Mouse (Mus musculus): ENCODE data around the gene Isg20. TPM values are rescaled to one million over a fixed set of nuclear protein-coding genes. Genes with fewer than 3 reads are reported as not detected.
A peak's percentile ranks its signal among the peaks of the same experiment; 100 is the strongest.

The Isg20 gene
- 25.3 and 35.0 TPM in 2 replicates for total RNA-seq (2015)
- 7.7 and 8.0 TPM in 2 replicates for total RNA-seq (2017)

DNA sequence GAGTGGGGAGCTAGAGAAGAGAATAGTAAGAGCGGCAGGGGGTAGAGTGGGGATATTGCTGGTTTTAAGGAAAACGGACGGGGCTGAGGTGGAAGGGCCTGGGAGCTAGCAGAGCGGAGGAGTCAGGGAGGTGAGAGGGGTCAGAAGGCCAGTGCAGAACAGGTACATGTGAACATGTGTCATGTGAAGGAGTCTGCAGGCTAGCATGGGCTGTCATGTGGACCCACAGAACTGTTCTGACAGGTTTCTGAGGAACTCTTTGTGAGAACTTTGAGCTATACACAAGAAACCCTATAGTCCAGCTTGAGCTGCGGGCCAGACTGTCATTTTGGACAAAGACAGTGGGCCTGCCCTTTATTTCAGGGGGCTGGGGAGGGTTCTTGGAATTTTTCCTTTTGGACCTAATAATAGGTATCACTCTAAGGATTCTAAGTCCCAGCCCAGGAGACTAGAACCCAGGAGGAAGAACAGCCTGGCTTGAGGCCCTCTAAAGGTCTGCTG lies at the start of gene Isg20:
Gene Isg20 (plus strand): TSS at position 451 of the 501 bp plus-strand sequence.
- ATAC-seq (replicated peaks; ENCODE audit: poor library complexity): no peak

GRCm38 (mm10) chr7:78863796-78864445 lies 49.3 kb upstream of the Isg20 start:
- ATAC-seq (replicated peaks; ENCODE audit: poor library complexity): peak; percentile 18; the same call in 1 of the 2 replicates

DNA sequence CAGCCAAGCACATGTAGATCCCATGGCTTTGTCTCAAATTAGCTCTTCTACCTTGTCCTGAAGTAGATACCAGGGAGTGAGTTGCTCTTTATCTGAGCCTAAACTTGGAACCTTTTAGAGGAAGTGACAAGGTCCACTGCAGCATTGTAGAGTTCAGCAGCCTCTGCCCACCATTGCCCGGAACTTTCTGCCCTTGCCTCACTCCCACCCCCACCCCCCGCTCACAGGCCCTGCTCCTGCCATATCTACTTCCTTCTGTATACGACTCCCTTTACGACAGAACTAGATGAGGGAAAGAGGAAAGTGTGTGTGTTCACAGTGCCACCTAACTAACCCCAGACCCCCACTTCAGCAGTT lies 48.8 kb upstream of the Isg20 start:
- peak; percentile 81 for ATAC-seq (replicated peaks; ENCODE audit: poor library complexity)

- no peak for ATAC-seq (replicated peaks; ENCODE audit: poor library complexity)
Observed at GRCm38 (mm10) chr7:78865212-78865949, 47.8 kb upstream of the Isg20 start.

- ATAC-seq (replicated peaks; ENCODE audit: poor library complexity): no peak
Observed at GRCm38 (mm10) chr7:78868731-78869130, 44.5 kb upstream of the Isg20 start.

DNA sequence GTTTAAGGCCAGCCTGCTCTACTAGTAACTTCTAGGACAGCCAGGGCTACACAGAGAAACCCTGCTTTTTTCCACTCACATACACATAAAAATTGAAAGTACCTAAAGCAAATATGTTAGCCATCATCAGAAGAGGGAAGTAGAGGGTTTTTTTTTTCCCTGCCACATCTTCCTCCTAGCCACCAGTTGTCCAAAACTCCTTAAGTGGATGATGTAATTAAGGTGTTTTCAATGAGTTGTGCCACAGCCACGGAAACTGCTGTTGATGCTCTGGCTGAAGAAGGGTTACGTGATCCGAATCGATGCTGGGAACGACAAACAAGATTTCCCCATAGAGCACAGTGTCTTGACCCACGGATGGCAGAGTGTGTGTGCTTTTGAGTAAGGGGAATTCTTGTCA lies 40.9 kb upstream of the Isg20 start:
- ATAC-seq (replicated peaks; ENCODE audit: poor library complexity): peak; percentile 82

DNA sequence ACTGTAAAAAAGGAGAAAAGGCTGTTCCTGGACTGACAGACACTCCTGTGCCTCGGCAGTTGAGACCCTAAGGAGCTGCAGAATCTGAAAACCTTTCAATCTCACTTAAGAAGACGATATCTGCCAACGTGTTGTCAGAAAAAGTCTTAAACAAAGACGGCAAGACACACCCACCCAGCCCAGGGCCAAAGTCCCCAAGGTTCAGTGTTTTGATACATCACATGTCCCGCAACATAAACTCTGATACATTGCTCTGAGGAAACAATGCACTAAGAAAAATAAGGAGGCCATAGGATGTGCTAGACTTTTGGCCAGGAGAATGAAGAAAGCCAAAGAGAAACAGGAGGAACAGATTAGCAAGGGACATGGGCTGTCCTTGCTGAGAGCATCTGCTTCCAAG lies 40.4 kb upstream of the Isg20 start:
- no peak for ATAC-seq (replicated peaks; ENCODE audit: poor library complexity)

DNA sequence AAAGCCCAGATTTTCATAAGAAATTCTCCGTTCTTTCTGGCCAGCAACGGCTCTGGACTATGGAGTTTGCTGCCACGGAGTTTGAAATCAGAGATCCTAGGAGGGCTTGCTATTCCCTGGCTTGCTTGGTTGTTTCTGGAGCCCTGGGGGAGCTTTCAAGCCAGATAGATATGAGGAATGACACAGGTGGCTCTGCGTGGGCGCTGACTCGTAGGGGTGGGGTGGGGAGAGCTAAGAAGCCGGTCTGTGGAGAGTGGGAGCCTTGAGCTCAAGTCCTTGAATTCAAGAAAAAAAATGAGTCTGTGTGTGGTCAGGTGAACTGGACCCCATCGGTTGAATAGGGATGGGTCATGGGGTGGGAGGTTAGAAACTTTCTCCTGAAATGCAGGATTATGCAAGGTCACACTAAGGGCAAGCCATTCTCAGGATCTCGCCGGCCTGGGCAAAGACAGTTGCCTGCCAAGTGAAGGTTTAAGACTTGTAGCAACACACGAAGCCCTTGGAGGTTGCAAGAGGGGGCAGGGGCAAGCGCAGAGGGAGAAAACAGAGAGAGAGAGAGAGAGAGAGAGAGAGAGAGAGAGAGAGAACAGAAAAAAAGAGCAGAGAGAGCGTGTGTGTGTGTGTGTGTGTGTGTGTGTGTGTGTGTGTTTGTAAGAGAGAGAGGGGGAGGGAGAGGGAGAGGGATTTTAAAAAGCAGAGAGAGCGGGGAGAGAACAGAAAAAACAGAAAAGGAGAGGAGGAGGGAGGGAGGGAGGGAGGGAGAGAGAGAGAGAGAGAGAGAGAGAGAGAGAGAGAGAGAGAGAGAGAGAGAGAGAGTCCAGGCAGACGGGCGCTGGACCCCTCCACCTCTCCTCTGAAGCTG lies 31.4 kb upstream of the Isg20 start:
- ATAC-seq (replicated peaks; ENCODE audit: poor library complexity): no peak

- no peak; the same call in 1 of the 2 replicates for ATAC-seq (replicated peaks; ENCODE audit: poor library complexity)
Observed at GRCm38 (mm10) chr7:78882469-78882837, 30.8 kb upstream of the Isg20 start.

- peak; percentile 35; the same call in 1 of the 2 replicates for ATAC-seq (replicated peaks; ENCODE audit: poor library complexity)
Observed at GRCm38 (mm10) chr7:78883016-78883725, 30.1 kb upstream of the Isg20 start.

GRCm38 (mm10) chr7:78883726-78884060 lies 29.5 kb upstream of the Isg20 start:
- ATAC-seq (replicated peaks; ENCODE audit: poor library complexity): no peak

GRCm38 (mm10) chr7:78884139-78884538 lies 29.1 kb upstream of the Isg20 start:
- no peak for ATAC-seq (replicated peaks; ENCODE audit: poor library complexity)

GRCm38 (mm10) chr7:78885404-78885803 lies 27.8 kb upstream of the Isg20 start:
- ATAC-seq (replicated peaks; ENCODE audit: poor library complexity): no peak

DNA sequence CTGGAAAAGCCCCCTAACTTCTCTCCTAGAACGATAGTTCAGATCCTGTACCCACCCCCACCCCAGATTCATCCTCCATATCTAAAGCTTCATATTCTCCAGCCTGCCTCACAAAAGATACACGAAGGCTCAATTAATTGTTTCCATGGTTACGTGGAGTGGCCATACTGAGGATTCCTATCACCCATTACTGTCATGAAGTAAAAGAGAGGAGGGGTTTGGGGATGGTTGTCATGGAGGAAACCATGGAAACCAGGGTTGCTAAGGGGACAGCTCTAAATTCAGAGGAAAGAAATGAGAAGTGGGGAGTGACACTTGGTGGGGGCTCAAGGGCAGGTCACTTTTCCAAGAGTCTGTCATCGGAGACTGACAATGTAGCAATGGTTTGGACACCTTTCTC lies 26.7 kb upstream of the Isg20 start:
- ATAC-seq (replicated peaks; ENCODE audit: poor library complexity): no peak

DNA sequence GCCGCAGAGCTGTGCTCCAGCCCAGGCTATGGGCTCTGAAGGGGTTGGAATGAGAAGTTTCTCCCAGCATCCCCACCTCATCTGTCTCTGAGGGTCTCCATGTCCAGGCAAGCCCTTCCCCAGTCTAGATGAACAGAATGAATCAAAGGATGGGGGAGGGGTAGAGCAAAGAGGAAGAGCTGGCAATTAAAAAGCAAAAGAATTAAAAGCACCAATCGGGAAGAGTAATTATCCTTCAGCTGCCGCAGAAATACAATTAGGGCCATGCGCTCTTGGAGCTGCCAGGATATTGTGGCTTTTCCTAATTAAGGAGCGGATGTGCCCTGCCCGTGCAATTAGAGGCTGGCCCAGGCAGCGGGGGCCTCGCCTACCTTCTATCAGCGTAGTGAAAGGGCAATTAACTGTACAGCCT lies 25.8 kb upstream of the Isg20 start:
- no peak for ATAC-seq (replicated peaks; ENCODE audit: poor library complexity)

DNA sequence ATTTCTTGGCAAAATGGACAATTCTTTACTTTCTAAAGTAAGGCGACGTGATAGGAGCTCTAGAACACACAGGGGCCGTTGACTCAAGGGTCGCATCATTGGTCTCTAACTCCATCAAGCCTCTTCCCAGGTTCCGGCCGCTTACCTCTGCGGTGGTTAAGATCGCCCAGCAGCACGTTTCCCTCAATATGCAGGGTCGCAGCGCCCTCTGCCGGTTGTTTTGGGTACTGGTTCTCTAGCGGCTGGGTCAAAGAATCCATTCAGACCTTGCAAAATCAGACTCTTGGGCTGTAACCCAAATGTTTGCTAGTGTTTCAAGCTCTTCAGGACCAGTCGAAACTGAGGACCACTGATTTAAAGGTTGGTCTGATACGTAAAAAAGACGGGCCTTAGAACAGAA lies 22.6 kb upstream of the Isg20 start:
- ATAC-seq (replicated peaks; ENCODE audit: poor library complexity): peak; percentile 78

DNA sequence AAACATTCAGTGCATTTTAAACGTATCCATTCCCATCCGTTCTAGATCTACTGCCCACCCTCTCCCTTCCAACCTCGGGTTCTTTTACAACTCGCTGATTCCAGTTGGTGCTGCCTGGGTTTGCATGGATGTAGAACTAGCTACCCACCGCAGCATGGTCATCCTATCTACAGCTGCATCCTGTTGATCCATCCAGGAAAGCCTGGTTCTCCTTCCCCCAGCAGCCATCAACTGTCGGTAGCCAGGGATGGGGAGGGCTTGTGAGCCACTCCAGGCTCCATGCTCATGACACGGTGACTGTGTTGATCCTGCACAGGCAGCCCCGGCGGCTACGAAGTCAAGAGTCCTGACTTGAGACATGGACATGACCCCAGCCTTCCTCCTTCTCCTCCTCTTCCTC lies 19.3 kb upstream of the Isg20 start:
- ATAC-seq (replicated peaks; ENCODE audit: poor library complexity): no peak

DNA sequence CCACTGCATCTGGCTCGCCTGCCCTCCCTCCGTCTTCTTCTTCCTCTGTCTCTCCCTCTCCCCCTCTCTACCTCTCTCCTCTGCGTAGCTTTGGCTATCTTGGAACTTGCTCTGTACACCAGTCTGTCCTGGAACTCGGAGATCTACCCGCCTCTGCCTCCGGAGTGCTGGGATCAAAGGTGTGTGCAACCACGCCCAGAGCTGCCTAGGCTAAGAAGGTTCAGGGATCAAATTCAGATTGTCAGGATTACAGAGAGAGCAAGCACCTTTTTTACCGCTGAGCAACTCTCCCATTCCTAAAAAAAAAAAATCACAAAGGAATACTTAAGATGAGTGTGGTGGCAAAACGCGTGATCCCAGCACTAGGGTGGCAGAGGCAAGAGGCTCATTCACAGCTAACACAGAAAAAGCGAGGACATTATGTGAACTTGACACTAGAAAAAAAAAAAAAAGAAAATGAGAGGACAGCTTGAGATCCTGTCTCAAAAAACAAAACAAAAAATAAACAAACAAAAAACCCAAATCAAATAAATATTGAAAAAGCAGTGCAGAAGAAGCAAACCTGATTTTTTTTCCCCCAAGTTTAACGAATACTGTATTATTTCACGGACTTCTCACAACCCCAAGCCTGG lies 18.1 kb upstream of the Isg20 start:
- no peak for ATAC-seq (replicated peaks; ENCODE audit: poor library complexity)

DNA sequence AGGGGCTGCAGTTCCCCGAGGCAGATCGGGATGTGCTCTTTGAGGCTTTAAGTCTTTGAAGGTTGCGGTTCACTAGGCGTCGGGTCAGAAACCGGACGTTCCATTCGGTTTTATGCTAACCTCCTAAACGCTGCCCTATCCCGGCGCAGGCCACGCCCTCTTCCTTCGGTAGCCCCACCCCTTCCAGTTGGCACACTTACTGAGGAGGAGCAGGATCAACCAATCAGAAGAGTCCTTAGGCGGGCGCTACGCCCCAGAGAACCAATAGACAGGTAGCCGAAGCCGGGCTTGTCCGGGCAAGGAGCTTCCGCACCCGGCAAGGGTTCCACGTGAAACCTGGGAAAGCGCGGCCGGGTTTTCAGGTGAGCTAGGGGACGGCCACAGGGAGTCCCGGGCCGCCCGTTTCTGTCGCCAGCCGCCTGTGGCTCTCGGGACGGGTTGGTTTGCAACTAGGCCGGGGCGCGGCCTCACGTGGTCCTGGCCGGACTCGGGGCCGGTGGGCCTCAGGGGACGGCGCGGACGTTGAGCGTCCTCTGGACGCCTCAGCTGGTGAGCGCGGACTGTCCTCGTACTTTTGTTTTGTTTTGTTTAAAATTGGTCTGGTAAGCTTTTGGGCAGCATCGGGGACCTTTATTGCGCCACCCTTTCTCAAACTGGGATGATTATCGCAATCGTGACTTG lies 17.4 kb upstream of the Isg20 start, which contains the start of gene Aen:
Gene Aen (plus strand): TSS at position 202 of the 681 bp plus-strand sequence.
- peak; percentile 98 for ATAC-seq (replicated peaks; ENCODE audit: poor library complexity)

DNA sequence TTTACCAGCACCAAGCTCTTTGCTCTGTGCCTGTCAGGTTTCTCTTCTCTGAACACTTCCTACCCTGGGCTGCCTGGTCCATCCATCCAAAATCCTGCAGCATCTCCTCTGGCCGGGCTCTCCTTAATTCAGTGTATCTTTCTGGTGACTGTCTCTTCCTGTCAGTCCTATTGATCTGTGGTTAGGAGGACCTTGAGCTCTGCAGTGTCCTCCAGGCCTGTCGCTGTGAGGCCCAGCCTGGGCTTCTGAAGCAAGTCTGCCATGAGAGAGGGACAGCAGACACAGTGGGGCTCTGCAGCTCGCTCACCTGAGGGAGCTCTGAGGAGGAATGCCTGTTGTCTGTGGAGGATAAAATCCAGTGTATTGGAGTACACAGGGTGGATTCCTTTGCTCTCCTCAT lies 15.7 kb upstream of the Isg20 start:
- ATAC-seq (replicated peaks; ENCODE audit: poor library complexity): no peak

Data from megakaryocyte progenitor cell, adult 5-6 weeks (primary cell).